Mouse (Mus musculus) embryonic facial prominence, embryonic 15.5 days (tissue): Measurements from ENCODE around the gene Nup133. TPM values are rescaled to one million over a fixed set of nuclear protein-coding genes. Genes with fewer than 3 reads are reported as not detected.
"Not testable (repeated sequence)": the region's sequence is repeated elsewhere in the genome, so short reads cannot be mapped to it uniquely, and the experiment has no call there.

Experiments
- ATAC-seq: fragments of 200-750 bp; cut with Nextera tagmentation; 2 replicates; pipeline ENCODE4 v1.8.0; 2017; ENCODE audit warnings: low read depth, moderate TSS enrichment; ENCODE audit not compliant: insufficient number of reproducible peaks, low FRiP score, low TSS enrichment
- H3K27ac ChIP-seq: fragments of 300-500 bp; sonication (generic); replicated peaks from 2 replicates; pipeline ENCODE4 v1.5.1; 2015; ENCODE audit warnings: mild to moderate bottlenecking, inconsistent platforms
- H3K27me3 ChIP-seq: fragments of 300-500 bp; sonication (generic); 2 replicates; pipeline ENCODE4 v1.6.1; 2015; ENCODE audit warnings: inconsistent platforms
- H3K36me3 ChIP-seq: fragments of 300-500 bp; sonication (generic); 2 replicates; pipeline ENCODE4 v1.6.1; 2015; ENCODE audit warnings: mild to moderate bottlenecking, inconsistent platforms
- H3K4me1 ChIP-seq: fragments of 300-500 bp; sonication (generic); 2 replicates; pipeline ENCODE4 v1.6.1; 2015; ENCODE audit warnings: inconsistent platforms
- H3K4me2 ChIP-seq: fragments of 300-500 bp; sonication (generic); replicated peaks from 2 replicates; pipeline ENCODE4 v1.6.1; 2015; ENCODE audit warnings: mild to moderate bottlenecking, inconsistent platforms
- H3K4me3 ChIP-seq: fragments of 300-500 bp; sonication (generic); replicated peaks from 2 replicates; pipeline ENCODE4 v1.5.1; 2015; ENCODE audit warnings: mild to moderate bottlenecking, inconsistent platforms
- H3K9ac ChIP-seq: fragments of 300-500 bp; sonication (generic); 2 replicates; pipeline ENCODE4 v1.6.1; 2015; ENCODE audit warnings: inconsistent platforms
- H3K9me3 ChIP-seq: fragments of 300-500 bp; sonication (generic); replicated peaks from 2 replicates; pipeline ENCODE4 v1.6.1; 2016; ENCODE audit warnings: inconsistent platforms
- WGBS: fragments of 180-500 bp; shearing (Covaris S2); methylation state at CpG from one replicate; pipeline ENCODE4 v1.1.7; 2015; 5-methylcytosine and 5-hydroxymethylcytosine counted together
- polyA plus RNA-seq: library from polyadenylated mRNA; unstranded; fragments of >200 nt; fragmentation: Nextera tagmentation; extraction: Ambion mirVana; gene quantifications from 2 replicates; pipeline ENCODE4 v1.2.1, GENCODE M21; 2015

Nup133 gene
- polyA plus RNA-seq, 1 experiment from 2014 or later: 27.3 TPM

DNA sequence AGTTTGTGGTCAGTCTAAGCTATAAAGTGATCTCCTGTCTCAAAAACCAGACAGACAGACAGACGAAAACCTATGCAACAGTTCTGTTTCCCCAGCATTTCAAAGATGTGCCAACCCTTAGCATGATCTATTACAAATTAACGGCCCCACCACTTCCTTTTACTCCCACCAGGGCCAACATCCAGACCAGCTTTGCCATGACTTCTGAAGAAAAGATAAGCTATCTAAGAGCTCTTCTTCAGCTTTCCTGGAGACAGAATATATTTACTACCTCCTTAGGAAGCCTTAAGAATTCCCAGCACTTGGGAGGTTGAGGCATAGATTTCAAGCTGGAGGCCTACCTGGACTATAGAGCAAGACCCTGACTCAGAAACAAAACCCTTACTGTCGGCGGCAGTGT, 31.2 kb upstream of the Nup133 start:
- Histone ChIP-seq H3K27ac (no peak overlapping the region), H3K4me3 (no peak overlapping the region), H3K9me3 (no peaks in the 10 kb centered on the region), H3K27me3 (no peaks in the 10 kb centered on the region), H3K9ac (no peak overlapping the region), H3K36me3 (no peaks in the 10 kb centered on the region), H3K4me1 (peaks cover 17% of the 10 kb centered on the region), H3K4me2 (no peak overlapping the region)
- 54% methylated on average over 4 of the region's 4 CpGs for WGBS
- ATAC-seq: no peak

DNA sequence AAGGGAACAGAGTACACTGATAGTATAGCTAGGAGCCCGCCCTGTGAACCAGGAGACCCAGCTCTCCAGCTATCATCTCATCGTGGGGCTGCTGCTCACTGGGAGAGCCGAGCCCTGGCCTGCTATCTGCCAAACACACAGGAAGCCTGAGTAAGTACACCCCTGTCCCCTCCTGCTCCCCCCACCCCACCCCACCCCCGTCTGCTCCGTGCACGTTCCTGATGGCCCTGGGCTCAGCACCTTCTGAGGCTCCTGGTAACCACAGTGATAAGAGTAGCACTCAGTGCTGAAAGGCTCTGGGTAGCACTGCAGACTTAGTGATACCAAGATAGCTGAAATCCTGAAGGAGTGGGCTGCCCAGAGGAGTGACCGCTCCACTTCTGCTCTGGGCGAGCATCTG, 29.9 kb upstream of the Nup133 start:
- 69% methylated on average over 8 of the region's 8 CpGs for WGBS
- no peaks in the 10 kb centered on the region for H3K9me3 ChIP-seq
- no peaks in the 10 kb centered on the region for H3K36me3 ChIP-seq
- no peak for ATAC-seq
- H3K27ac ChIP-seq: no peak overlapping the region
- H3K27me3 ChIP-seq: no peaks in the 10 kb centered on the region
- peaks cover 17% of the 10 kb centered on the region for H3K4me1 ChIP-seq
- H3K4me3 ChIP-seq: no peak overlapping the region
- H3K4me2 ChIP-seq: no peak overlapping the region
- no peak overlapping the region for H3K9ac ChIP-seq

DNA sequence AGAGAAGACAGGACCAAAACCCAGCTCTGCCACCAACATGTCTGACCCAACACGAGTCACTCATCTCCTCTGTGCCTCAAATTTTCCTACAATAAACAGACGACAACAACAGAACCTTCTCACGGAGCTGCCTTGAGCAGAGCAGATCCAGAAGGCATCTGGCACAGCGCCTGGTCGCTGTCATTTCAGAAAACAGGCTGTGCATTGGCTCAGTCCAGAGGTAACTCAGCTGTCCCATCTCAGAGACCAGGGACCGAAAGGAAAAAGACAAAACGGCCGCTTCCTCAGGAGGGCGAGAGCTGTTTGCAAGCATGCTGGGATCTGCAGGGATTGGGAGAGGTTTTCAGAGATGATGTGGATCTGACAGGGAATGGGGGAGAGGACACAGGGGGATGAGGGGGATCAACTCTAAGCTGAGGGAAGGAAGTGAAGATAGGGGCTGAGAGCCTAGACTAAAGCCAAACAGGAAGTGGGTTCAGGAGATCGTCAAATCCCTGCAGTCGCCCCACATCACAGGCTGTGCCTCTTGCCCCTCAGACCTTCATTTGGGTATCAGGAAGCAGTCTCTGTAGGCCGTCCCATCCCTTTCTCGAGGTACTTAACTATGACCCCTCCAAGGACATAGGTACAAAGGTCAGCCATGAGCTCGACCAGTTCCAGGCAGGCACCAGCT, 29.2 kb upstream of the Nup133 start:
- WGBS: 54% methylated on average over 14 of the region's 14 CpGs
- no peak for ATAC-seq
- Histone ChIP-seq H3K9me3 (no peaks in the 10 kb centered on the region), H3K36me3 (no peaks in the 10 kb centered on the region), H3K4me3 (no peak overlapping the region), H3K4me1 (peaks cover 12% of the 10 kb centered on the region), H3K27me3 (no peaks in the 10 kb centered on the region), H3K4me2 (no peak overlapping the region), H3K27ac (0 out of 2 replicates have a peak overlapping the region, but pooled peaks have one; percentile 22), H3K9ac (no peak overlapping the region)

DNA sequence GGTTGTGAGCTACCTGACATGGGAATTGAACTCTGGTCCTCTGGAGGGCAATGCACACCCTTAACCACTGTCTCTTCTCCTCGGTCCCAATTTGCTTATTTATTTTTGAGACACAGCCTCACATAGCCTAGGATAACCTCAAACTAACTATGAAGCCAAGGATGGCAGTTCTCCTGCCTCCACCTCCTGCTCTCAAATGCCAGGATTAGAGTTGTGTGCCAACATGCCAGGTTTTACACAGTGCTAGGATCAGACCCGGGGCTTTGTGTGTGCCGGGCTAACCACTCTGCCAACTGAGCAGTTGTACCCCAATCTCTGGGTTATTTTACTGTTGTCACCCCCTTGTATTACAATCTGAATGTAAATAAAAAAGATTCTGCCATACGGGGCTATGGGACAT, 28.4 kb upstream of the Nup133 start:
- H3K4me3 ChIP-seq: no peak overlapping the region
- H3K9ac ChIP-seq: no peak overlapping the region
- peaks cover 10% of the 10 kb centered on the region for H3K4me1 ChIP-seq
- no peaks in the 10 kb centered on the region for H3K36me3 ChIP-seq
- no peaks in the 10 kb centered on the region for H3K9me3 ChIP-seq
- H3K4me2 ChIP-seq: no peak overlapping the region
- no peak for ATAC-seq
- H3K27ac ChIP-seq: no peak overlapping the region
- 80% methylated on average over 4 of the region's 4 CpGs for WGBS
- H3K27me3 ChIP-seq: no peaks in the 10 kb centered on the region

DNA sequence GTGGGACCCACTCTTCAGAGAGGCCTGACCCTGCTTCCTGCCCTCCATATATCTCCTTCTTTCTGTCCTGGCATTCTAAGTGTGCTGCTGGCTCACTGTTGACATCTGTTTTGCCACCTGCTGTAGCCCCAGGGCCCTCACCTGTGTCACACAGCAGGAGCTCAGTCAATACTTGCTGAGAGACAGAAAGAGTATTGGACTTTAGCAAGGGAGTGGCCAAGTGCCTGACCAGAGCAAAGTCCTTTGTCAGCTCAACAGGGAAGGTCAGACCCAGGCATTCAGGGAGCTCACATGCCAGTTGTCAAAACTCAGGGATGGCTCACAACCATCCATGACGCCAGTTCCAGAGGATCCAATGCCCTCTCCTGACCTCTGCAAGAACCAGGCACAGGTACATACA, 24.4 kb upstream of the Nup133 start:
- WGBS: 86% methylated on average over 1 of the region's 1 CpGs
- Histone ChIP-seq H3K36me3 (peaks cover 3% of the 10 kb centered on the region; the same call in 1 of the 2 replicates), H3K4me1 (no peaks in the 10 kb centered on the region), H3K4me3 (no peak overlapping the region), H3K27ac (no peak overlapping the region), H3K4me2 (no peak overlapping the region), H3K27me3 (no peaks in the 10 kb centered on the region), H3K9me3 (no peaks in the 10 kb centered on the region), H3K9ac (no peak overlapping the region)
- no peak for ATAC-seq

DNA sequence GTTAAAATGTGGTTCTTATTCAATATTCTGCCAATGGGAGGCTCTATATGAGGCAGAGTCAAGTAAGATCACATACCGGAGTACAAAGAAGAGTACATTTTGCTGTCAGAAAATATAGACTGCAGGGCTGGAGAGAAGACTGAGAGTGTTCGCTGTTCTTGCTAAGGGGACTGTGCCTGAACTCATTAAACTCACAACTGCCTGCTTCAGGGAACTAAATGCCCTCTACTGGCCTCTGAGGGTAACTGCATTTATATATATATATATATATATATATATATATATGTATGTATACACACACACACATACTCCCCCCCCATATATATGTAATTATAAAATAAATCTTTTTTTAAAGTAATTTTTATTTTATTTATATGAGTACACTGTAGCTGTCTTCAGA, 17.8 kb upstream of the Nup133 start:
- Histone ChIP-seq H3K4me1 (no peaks in the 10 kb centered on the region), H3K4me2 (no peak overlapping the region), H3K27me3 (no peaks in the 10 kb centered on the region), H3K4me3 (no peak overlapping the region), H3K27ac (no peak overlapping the region), H3K9ac (no peak overlapping the region), H3K36me3 (peaks cover 34% of the 10 kb centered on the region), H3K9me3 (no peaks in the 10 kb centered on the region)
- WGBS: 50% methylated on average over 2 of the region's 2 CpGs
- ATAC-seq: no peak

DNA sequence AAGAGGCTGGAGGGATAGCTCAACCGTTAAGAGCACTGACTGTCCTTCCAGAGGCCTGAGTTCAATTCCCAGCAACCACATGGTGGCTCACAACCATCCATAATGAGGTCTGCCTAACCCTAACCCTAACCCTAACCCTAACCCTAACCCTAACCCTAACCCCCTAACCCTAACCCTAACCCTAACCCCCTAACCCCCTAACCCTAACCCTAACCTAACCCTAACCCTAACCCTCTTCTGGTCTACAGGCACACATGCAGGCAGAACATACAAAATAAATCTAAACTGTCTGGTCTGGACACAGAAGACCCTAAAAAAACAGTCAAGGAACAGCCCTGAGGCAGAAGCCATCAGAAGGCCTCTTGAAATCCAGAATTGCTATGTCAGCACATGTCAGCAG, 12.3 kb upstream of the Nup133 start:
- no peak for ATAC-seq
- peaks cover 48% of the 10 kb centered on the region for H3K36me3 ChIP-seq
- no peak overlapping the region for H3K4me2 ChIP-seq
- no peaks in the 10 kb centered on the region for H3K27me3 ChIP-seq
- no peak overlapping the region for H3K4me3 ChIP-seq
- H3K9ac ChIP-seq: no peak overlapping the region
- no peaks in the 10 kb centered on the region for H3K9me3 ChIP-seq
- no peaks in the 10 kb centered on the region for H3K4me1 ChIP-seq
- H3K27ac ChIP-seq: no peak overlapping the region
- 83% methylated on average over 1 of the region's 1 CpGs for WGBS

DNA sequence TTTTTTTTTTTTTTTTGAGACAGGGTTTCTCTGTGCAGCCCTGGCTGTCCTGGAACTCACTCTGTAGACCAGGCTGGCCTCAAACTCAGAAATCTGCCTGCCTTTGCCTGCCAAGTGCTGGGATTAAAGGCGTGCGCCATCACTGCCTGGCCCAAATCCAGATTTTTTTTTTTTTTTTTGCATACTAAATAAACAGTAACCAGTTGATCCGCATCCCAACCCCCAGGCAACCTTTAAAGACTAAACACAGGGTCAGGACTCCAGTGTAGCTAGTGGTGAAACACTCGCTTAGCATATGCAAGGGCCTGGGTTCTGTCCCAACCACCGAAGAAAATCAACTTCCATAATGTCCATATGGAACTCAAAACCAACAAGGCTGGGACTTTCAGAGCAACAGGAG, 11.5 kb upstream of the Nup133 start:
- not testable (repeated sequence) for H3K27me3 ChIP-seq, H3K9me3 ChIP-seq, H3K4me3 ChIP-seq, H3K9ac ChIP-seq, ATAC-seq, H3K27ac ChIP-seq, H3K4me2 ChIP-seq, H3K4me1 ChIP-seq
- H3K36me3 ChIP-seq: peaks cover 44% of the 10 kb centered on the region
- 58% methylated on average over 5 of the region's 5 CpGs for WGBS

DNA sequence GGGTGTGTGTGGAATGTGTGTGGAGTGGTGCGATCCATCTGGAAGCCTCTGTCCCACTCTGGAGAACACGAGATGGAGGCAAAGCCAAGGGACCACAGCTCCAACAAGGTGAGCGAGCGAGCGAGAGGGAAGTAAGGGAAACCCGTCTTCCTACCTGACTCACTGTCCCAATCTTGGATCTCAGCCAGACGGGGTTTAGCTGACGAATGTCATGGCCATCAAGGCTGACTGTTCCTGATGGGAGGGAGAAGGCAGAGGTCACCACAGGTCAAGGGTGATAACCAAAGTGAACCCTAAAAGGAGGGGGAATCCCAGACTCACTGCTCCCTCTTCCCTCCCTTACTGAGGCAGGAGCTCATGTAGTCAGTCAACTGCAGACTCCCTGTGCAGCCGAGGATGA, 11.0 kb upstream of the Nup133 start:
- ATAC-seq: no peak
- no peak overlapping the region for H3K27ac ChIP-seq
- H3K9ac ChIP-seq: no peak overlapping the region
- H3K9me3 ChIP-seq: no peaks in the 10 kb centered on the region
- no peak overlapping the region for H3K4me2 ChIP-seq
- no peaks in the 10 kb centered on the region for H3K4me1 ChIP-seq
- 90% methylated on average over 9 of the region's 9 CpGs for WGBS
- no peaks in the 10 kb centered on the region for H3K27me3 ChIP-seq
- no peak overlapping the region for H3K4me3 ChIP-seq
- H3K36me3 ChIP-seq: peaks cover 44% of the 10 kb centered on the region

DNA sequence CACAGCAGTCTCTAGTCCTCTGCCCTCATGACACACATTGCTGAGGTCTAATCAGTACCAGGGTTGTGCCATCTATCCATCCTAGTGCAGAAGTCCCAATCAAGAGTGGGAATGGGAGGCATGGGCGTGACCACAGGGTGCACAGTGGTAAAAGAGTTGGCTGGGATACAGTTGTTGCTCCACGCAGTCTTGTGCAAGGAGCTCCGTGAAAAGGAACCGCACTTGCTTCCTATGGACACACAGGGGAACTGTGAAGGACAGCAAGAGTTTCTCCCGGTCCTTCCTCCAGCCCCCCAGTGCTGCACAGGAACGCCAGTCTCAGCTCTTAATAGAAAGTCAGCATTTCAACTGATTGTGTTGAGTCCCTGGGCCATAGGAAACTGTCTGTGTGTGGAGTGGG, 10.4 kb upstream of the Nup133 start:
- Histone ChIP-seq H3K27ac (no peak overlapping the region), H3K4me2 (no peak overlapping the region), H3K9me3 (no peaks in the 10 kb centered on the region), H3K9ac (no peak overlapping the region), H3K27me3 (no peaks in the 10 kb centered on the region), H3K36me3 (peaks cover 45% of the 10 kb centered on the region), H3K4me1 (no peaks in the 10 kb centered on the region), H3K4me3 (no peak overlapping the region)
- no peak for ATAC-seq
- 86% methylated on average over 6 of the region's 6 CpGs for WGBS

DNA sequence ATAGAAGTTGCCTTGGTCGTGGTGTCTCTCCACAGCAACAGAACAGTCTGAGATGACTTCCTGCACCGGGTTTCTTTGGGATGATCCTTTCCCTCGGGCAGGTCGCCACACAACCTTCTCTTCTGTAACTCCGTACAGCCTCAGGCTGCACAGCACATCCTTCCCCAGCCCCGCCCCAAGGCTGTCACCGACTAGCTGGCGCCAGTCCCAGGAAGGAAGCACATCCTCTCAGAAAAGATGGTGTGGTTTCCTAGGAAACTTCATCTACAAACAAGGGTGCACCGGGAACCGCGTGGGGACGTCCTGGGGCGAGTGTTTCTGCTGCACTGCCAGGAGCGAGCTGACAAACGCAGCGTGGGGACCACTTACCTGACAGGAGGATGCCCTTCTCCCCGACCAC, 9.1 kb upstream of the Nup133 start:
- H3K4me3 ChIP-seq: no peak overlapping the region
- WGBS: 71% methylated on average over 17 of the region's 17 CpGs
- H3K4me1 ChIP-seq: no peaks in the 10 kb centered on the region
- H3K9me3 ChIP-seq: no peaks in the 10 kb centered on the region
- H3K4me2 ChIP-seq: no peak overlapping the region
- peaks cover 52% of the 10 kb centered on the region for H3K36me3 ChIP-seq
- no peak overlapping the region for H3K9ac ChIP-seq
- H3K27ac ChIP-seq: no peak overlapping the region
- H3K27me3 ChIP-seq: no peaks in the 10 kb centered on the region
- ATAC-seq: no peak

DNA sequence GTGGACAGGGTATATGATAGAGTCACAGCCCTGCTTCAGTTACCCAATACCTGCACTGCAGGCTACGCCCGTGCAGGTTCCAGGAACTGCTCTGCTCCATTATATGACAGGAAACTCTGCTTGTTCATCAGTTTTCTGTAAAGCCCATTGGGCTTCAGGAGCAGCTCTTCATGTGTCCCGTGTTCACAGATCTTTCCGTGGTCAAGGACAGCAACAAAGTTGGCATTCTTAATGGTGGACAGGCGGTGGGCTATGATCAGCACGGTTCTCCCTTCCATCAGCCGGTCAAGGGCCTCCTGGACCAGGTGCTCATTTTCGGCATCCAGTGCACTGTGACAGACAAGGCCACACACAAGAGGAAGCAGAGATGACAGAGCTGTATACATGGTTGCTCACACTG, 5.2 kb upstream of the Nup133 start:
- WGBS: 90% methylated on average over 8 of the region's 8 CpGs
- Histone ChIP-seq H3K4me1 (peaks cover 7% of the 10 kb centered on the region; the same call in 1 of the 2 replicates), H3K27ac (no peak overlapping the region), H3K4me3 (no peak overlapping the region), H3K36me3 (peaks cover 35% of the 10 kb centered on the region), H3K27me3 (no peaks in the 10 kb centered on the region), H3K9ac (no peak overlapping the region), H3K9me3 (no peaks in the 10 kb centered on the region), H3K4me2 (no peak overlapping the region)
- no peak for ATAC-seq
